Mouse (Mus musculus): ENCODE data around the gene Avil. TPM values are rescaled to one million over a fixed set of nuclear protein-coding genes. Genes with fewer than 3 reads are reported as not detected.
A peak's percentile ranks its signal among the peaks of the same experiment; 100 is the strongest.
"Not testable (repeated sequence)": the region's sequence is repeated elsewhere in the genome, so short reads cannot be mapped to it uniquely, and the experiment has no call there.

Avil gene
- total RNA-seq, 2 experiments from 2014 or later = 0.29 to 0.40 TPM

DNA sequence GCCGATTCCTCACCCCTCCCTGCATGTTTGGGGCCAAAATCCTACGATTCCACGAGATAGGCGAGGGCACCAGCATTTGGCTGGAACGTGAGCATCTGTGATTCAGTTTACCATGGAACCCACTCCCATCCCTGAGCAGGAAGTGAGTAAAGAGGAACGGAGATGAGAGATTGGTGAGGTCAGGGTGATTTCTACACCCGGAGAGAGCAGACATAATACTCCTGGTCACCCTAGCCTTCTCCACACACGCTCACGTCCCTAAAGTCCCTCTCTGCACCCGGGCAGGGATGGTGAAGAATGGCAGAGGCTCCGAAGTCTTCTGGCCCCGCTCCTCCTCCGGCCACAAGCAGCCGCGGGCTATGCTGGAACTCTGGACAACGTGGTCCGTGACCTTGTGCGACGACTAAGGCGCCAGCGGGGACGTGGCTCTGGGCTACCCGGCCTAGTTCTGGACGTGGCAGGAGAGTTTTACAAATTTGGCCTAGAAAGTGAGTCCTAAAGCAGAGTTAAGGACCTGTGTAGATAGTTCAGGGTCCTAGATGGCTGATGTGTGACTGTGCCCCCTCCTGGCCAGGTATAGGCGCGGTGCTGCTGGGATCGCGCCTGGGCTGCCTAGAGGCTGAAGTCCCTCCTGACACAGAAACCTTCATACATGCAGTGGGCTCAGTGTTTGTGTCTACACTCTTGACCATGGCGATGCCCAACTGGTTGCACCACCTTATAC lies 49.0 kb downstream of the Avil start:
- no peak for DNase-seq (ENCODE audit: low spot score in 2 of 2)
- intact Hi-C loops (cut with DNase I) = no loop called here

DNA sequence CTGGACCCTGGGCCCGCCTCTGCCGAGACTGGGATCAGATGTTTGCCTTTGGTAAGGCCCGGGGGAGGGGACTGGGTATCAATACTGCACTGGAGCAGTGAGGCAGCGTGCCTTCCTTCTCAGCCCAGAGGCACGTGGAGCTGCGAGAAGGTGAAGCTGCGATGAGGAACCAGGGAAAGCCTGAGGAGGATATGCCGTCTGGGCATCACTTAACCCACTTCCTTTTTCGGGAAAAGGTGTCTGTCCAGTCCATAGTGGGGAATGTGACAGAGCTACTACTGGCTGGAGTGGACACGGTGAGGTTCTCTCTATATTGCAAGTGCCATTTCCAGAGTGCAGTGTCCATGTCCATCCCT lies 49.6 kb downstream of the Avil start:
- DNase-seq (ENCODE audit: low spot score in 2 of 2) = no peak
- intact Hi-C loops (cut with DNase I) = no loop called here

DNA sequence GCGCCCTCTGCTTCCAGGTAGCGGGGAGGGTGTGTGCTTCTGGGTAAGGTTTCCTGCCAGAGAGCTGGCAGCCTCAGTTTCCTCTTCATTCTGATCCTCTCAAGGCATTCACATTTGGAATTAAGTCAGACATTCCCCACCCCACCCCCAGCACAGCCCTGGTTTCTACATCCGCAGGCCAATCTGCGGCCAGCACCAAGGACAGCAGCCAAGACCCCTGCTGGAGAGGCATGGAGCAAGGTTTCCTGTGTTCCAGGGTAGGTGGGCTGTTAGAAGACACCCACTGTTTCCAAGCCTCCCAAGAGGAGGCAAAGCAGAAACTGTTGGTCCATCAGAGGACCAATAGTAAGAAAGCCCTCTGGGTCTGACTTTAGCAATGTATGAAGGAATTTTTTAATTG lies 54.1 kb downstream of the Avil start:
- DNase-seq (ENCODE audit: low spot score in 2 of 2) = no peak
- intact Hi-C loops (cut with DNase I) = no loop called here

DNA sequence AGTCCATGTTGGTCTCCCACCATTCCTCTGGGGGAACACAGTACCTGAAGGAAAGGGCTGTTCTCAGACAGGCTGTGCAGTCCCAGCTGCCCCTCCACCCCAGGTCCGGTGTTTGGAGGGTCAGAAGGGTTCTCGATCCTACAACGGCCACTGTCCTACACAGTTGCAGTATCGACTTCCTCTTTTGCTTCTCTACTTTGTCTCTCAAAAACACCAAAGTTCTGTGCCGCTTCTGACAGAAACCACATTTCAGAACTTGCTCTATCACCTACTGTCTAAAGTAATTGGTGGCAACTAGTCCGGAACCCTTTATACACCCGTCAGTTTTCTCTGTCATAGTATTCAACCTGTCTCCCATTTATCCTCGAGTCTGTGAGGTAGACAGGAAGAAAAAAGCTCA lies 54.9 kb downstream of the Avil start:
- DNase-seq (ENCODE audit: low spot score in 2 of 2) = no peak
- intact Hi-C loops (cut with DNase I) = no loop called here

DNA sequence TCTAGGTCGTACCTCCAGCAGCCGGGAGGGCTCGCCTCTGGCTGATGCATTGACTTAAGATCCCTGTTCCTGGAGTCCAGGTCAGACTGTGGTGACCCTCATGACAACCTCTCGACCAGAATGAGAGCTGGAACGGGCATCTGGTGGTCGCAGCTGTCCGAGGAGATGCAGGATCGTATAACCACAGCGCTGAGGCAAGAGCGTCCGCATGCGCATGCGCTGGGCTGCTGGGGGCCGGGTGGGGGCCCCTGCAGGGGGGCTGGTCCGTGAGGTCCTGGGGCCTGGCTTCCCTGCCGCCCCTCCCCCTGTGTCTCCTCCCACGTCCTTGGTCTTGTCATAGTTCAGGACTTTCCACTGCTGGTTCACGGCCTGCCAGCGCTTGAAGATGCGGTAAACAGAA lies 56.0 kb downstream of the Avil start:
- no peak for DNase-seq (ENCODE audit: low spot score in 2 of 2)
- intact Hi-C loops (cut with DNase I) = no loop called here

DNA sequence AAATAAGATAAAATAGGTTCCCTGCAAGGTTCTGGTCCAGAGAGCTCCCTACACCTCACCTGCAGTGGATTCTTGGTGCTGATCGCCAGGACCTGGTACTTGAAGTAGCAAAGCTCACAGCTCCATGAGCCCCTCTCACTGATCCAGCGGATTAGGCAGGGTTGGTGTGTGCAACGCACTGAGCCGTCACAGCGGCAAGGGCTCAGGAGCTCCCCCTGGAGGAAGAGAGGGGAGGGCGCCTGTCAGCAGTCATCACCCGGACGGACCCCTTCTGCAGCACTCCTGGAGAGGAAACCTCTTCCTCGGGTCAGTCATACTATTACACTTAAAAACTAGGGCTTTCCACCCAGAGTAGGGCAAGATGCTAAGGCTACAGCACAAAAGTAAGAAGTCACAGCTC lies 57.7 kb downstream of the Avil start:
- intact Hi-C loops (cut with DNase I) = no loop called here
- DNase-seq (ENCODE audit: low spot score in 2 of 2) = peak in 1 of 2 experiments; percentile 79

DNA sequence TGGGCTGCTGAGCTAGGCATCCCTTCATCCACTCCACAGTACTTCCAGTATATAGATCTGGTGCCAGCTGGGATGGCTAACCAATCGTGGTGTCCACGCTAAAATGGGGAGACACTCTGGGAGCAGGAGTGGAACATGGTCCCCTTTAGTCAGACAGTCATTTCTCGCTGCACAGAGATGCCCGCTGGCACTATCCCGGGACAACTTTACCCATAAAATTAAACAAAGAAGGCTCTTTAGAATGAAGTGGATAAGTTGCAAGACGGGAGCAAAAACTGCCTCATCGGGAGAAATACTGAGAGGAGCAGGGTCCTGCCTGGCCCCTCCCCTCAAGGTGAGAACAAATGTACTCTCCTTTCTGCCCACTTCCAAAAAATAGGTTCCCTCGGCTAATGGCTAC lies 58.2 kb downstream of the Avil start:
- no peak for DNase-seq (ENCODE audit: low spot score in 2 of 2)
- intact Hi-C loops (cut with DNase I) = no loop called here

DNA sequence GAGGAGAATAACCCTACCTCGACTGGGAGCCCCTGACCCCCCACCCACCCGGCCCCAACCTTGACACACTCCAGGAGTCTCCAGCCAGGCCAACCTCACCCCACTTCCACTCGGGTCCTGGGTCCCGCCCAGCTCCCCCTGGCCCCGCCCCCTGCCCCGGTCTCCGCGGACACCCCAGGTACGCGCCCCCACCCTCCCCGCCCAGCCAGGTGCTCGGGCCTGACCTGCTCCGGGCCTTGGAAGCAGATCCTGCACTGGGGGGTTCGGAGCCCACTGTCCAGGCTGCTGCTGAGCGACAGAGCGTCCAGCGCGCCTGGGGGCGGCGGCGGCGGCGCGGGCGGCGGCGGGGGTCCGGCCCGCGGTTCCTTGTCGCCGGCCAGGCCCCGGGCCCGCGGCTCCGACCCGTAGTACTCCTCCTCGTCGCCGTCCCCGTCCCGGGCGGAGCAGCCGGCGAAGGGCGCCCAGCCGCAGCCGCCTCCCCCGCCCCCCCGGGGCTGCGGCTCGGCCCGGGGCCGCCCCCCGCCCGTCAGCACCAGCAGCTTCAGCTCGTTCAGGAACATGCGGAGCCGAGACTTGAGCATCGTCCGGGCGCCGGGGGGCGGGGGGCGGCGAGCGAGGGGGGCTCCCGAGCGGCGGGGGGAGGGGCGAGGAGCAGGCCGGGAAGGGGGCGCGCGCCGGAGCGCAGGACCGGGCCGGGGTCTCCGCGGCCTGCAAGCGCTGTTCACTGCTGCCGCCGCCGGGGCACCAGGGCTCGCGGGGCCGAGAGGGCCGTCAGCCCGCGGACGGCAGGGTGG lies 58.9 kb downstream of the Avil start:
- intact Hi-C loops (cut with DNase I) = no loop called here
- DNase-seq (ENCODE audit: low spot score in 2 of 2) = no peak

DNA sequence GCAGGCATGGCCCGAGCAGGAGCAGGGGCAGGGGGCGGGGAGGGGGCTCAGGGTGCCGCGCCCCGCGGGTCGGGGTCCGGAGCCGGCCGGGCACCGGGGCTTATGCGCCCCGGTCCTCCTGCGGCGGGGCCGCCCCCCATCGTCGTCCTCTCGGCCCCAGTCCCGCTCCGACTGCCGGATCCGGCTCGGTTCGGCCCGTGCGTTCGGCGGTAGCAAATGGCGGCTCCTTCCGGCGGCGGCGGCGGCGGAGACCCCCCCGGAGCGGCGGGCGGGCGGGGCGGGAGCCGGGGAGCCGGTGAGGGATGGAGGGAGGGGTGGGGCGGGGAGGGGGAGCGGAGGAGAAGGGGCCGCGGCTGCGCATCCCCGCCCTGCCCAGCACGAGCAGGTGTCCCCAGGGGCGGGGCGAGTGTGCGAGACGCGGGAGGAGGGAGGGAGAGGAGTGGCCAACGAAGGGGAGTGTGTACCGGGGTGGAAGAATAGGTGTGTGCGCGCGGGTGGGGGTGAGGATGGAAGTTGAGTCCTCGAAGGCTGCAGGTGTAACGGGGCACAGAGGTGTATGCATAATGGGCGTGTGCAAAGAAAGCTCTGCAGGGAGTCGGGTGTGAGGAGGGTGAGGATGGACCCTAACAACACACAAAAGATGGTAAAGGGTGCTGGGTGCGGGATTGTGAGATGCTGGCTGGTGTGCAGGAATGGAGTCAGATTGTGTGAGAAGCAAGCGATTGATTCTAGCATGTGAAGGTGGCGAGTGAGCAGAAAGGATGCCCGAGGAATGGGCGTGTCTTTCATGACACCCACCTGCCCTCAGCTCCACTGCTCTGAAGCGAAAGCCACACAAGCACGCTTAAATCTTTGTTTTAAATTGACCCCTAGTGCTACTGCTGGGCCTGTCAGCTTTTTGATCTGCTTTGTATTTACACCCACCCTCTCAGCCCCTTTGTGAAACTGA lies 59.7 kb downstream of the Avil start, which contains the start of gene March9:
Gene March9 (minus strand): TSS at position 217 of the 949 bp plus-strand sequence.
- peak; percentile 70 to 77 for DNase-seq (ENCODE audit: low spot score in 2 of 2)
- intact Hi-C loops (cut with DNase I) = no loop called here

DNA sequence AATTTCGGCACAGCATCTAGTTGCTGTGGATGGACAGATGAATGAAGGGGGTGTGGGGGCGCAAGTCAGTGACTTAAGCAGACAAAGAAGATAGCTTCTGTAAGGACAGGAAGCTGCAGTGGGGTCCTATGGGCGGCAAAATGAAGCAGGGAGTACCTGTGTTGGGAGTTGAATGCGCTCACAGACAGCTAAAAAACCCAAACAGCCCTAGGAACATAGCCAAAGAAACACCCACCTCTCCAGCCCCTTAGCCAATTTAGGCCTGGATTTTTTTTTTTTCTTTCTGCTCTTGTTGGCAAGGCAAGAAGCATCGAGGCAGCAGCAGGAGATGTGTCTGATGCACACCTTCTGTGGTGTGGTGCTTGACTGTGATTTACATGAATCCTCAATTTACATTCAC lies 60.6 kb downstream of the Avil start:
- peak in 1 of 2 experiments; percentile 61 for DNase-seq (ENCODE audit: low spot score in 2 of 2)
- intact Hi-C loops (cut with DNase I) = no loop called here

DNA sequence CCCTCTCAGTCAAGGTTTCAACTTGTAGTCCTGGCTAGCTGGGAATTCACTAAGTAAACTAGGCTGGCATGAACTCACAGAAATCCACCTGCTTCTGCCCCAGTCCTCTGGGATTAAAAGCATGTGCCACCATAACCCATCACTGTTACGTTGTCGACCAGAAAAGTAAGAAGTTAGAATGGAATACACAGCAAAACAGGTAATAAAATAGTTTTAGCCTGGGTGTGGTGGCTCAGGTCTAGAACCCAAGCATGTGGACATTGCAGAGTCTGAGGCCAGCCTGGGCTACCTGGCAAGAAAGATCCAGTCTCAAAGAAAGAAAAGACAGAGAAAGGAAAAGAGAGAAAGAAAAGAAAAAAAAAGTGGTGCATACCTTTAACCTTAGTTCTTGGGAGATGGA lies 61.0 kb downstream of the Avil start:
- DNase-seq (ENCODE audit: low spot score in 2 of 2) = no peak
- intact Hi-C loops (cut with DNase I) = no loop called here

DNA sequence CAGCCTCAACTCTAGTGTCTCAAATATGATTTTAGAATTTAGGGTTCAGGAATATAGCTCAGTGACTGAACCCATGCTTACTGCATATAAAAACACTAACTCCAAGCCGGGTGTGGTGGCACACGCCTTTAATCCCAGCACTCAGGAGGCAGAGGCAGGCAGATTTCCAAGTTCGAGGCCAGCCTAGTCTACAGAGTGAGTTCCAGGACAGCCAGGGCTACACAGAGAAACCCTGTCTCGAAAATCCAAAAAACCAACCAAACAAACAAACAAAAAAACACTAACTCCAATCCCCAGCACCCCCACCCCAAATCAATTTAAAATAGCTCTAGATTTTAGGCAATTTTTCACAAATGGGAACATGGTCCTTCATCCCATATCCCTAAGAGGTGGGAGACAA lies 61.6 kb downstream of the Avil start:
- DNase-seq (ENCODE audit: low spot score in 2 of 2); intact Hi-C loops (cut with DNase I): not testable (repeated sequence)

DNA sequence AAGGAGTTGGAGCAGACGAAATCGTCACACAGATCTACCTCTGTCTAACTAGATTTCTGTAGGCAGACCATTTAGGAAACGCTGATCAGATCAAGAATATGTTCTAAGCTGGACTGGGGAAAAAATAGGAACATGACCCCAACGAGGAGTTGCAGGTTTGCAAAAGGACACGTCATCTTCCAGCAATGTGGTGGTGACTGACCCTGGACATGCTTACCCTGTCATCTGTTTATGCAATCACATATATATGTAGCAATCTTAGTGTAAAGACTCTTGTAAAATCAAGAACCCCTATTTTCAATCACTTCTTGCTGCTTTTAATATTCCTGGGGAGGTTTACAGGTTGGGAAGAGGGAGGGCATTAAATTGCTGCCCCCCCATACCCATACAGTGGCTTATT lies 62.0 kb downstream of the Avil start:
- intact Hi-C loops (cut with DNase I) = no loop called here
- DNase-seq (ENCODE audit: low spot score in 2 of 2) = no peak

DNA sequence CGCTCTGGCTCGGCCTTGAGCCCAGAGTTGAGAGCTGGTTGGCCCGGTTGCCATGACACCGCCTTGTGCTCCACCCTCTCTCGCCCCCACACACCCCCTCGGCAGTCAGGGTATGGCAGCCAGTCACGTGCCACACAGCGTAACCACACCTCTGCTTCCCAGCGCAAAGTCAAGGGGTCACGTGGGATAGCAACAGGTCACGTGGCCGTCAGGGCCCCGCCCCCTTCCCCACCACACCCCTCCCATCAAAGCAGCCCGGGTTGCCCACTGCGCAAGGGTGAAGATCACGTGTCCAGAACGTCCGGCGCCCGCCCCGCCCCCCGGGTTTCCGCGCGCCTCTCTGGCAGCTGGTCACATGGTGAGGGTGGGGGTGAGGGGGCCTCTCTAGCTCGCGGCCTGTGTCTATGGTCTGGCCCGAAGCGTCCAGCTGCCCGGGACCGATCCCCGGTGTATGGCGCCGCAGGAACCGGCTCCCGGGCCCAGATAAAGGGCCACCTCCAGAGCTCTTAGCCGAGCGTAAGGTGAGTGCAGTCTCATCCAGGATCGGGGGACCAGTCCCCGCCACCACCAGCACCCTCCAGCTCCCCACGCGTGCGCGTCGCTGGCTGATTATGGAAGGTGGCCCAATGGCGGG lies 62.8 kb downstream of the Avil start, which contains the start of gene Cdk4:
Gene Cdk4 (plus strand): TSS at position 296 of the 634 bp plus-strand sequence.
- peak; percentile 99 for DNase-seq (ENCODE audit: low spot score in 2 of 2)
- intact Hi-C loops (cut with DNase I) = no loop called here

DNA sequence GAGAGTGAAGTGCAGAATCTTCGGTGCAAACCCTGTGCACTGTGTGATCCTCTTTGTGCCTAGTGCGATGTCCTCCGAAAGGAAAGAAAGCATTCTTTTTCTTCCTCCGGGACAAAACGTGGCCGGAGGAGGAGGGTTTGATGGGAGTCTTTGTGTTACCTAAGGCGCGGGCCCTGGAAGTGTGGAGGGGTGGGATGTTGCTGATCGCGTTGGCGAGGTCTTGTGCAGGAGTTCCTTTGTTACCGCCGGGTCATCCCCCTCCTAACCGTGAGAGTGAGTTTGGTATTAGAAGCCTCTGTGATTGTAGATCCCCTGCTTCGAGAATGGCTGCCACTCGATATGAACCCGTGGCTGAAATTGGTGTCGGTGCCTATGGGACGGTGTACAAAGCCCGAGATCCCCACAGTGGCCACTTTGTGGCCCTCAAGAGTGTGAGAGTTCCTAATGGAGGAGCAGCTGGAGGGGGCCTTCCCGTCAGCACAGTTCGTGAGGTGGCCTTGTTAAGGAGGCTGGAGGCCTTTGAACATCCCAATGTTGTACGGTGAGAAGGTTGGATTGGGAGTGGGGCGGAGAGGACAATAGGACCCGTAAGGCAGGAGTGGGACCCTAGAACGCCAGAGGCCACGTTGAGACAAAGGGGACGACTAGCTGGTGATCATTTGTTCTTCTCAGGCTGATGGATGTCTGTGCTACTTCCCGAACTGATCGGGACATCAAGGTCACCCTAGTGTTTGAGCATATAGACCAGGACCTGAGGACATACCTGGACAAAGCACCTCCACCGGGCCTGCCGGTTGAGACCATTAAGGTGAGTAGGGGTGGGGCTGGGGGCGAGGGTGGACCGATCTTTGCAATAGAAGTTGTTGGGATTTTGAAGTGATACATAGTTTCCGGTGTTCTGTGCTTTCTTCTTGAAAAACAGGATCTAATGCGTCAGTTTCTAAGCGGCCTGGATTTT lies 63.7 kb downstream of the Avil start:
- intact Hi-C loops (cut with DNase I) = no loop called here
- no peak for DNase-seq (ENCODE audit: low spot score in 2 of 2)

DNA sequence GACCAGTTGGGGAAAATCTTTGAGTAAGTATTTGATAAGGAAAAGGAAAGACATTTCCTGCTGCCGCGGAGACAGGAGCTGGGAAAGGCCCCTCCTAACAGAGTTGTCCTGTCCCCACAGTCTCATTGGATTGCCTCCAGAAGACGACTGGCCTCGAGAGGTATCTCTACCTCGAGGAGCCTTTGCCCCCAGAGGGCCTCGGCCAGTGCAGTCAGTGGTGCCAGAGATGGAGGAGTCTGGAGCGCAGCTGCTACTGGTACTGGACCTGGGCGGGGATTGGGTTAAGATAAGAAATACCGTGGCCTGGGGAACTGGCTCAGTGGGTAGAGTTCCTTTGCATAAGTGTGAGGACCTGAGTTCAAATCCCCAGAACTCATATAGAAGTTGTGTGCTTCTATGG lies 65.5 kb downstream of the Avil start:
- intact Hi-C loops (cut with DNase I) = no loop called here
- no peak for DNase-seq (ENCODE audit: low spot score in 2 of 2)

DNA sequence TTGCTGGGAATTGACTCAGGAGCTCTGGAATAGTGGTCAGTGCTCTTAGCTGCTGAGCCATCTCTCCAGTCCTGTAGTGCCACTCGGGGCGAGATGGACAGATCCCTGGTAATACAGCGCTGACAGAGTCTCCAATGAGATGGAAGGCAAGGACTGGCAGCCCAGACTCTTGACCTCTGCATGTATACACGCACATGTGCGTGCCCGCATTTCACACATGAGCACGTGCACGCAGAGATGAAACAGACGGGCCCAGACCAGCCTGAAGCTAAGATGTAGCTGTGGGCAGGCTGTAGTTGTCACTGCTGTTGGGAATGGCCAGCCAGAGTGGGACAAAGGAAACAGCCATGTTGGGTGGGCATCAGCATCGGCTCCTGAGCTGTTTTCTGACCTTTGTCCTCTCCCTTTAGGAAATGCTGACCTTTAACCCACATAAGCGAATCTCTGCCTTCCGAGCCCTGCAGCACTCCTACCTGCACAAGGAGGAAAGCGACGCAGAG lies 66.1 kb downstream of the Avil start:
- intact Hi-C loops (cut with DNase I) = no loop called here
- no peak for DNase-seq (ENCODE audit: low spot score in 2 of 2)

DNA sequence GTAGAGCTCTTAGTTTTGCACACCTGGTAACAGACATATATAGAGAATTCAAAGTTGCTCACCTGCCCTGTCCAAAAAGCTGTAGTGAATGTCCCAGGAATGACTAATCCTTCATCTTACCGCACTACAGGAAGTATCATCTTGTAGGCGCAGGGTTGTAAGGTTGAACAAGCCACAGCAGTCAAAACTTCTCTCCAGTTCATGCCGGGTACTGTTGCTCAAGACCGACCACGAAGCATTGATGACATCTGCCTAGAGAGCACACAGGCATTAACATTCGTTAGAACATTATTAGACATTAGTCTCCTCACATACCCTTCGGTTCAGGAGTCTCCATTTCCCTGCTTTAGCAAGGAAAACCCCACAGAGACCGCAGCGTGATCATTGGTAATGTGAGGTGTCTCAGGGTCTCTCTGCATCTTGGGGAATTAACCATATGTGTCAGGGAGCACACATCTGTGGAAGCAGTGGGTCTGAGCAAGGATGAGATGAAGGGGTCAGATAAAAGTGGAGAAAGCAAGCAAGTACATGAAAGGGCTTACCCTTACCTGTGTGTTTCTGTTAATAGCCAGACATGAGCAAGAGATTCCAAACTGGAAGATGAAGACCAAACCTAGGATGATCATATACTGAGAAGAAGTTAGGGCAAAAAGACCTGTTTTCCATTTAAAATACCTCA lies 68.0 kb downstream of the Avil start:
- intact Hi-C loops (cut with DNase I) = no loop called here

More for the DNA sequence above, 68.0 kb downstream of the Avil start:
- DNase-seq (ENCODE audit: low spot score in 2 of 2) = no peak

All from left cerebral cortex, postnatal 14 days (tissue).